Mouse (Mus musculus): ENCODE data around the gene Snai3. TPM values are rescaled to one million over a fixed set of nuclear protein-coding genes. Genes with fewer than 3 reads are reported as not detected.

Snai3 gene
- total RNA-seq, 2 experiments from 2014 or later = 5.7 to 14.7 TPM

DNA sequence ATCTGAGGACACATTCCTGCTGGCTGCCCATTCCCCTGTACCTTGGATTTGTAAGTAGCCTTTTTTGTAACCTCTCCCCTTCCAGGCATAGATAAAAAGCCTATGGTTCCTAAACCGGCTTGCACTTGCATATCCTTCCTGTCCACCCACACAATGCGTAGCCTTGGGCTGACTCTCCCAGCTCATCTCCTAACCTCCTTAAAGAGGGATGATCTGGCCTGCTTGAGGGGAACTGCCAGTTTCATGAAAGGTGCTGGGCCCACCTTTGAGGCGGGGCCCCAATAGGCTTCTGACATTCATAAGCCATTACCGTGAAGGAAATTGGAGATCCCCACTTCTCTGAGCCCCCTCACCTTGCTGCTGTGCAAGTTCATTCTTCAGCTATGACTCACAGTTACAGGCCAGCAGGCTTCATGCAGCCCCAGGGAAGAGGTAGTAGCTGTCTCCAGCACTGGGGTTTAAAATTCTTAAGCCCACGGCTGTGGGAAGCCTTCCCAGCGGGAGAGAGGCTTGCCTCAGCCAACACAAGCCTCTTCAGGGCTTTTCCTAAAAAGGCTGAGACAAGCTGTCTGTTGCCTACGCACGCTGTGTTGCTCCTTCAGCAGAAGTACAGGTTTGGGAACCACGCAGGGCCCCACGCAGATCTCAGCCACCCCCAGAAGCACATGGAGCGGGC, 1.1 kb upstream of the Snai3 start:
- DNase-seq (ENCODE audit: low spot score) = no peak

DNA sequence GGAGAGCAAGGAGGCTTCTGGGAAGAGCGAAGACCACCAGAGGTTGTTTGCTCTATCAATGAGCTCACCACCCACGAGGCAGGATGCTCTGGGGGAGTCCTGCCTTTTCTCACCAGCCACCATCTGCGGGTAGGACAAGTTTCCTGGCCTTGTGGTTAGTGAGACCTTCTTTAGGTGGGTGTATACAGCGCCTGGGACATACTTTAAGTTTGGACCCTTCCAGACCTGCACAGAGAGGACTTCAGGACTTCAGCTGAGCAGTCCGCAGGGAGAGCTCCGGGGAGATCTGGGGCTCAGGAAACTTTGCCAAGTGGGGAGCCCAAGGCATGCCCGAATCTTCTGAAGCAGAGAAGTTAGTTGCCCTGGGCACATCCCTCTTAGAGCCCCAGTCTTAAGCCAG, 543 bp downstream of the Snai3 start:
- DNase-seq (ENCODE audit: low spot score) = no peak

- DNase-seq (ENCODE audit: low spot score) = no peak
Measured at GRCm38 (mm10) chr8:122459218-122459900, 1.2 kb downstream of the Snai3 start.

GRCm38 (mm10) chr8:122457171-122457570, 3.4 kb downstream of the Snai3 start:
- DNase-seq (ENCODE audit: low spot score) = no peak

GRCm38 (mm10) chr8:122454409-122454808, 6.1 kb downstream of the Snai3 start:
- no peak for DNase-seq (ENCODE audit: low spot score)

DNA sequence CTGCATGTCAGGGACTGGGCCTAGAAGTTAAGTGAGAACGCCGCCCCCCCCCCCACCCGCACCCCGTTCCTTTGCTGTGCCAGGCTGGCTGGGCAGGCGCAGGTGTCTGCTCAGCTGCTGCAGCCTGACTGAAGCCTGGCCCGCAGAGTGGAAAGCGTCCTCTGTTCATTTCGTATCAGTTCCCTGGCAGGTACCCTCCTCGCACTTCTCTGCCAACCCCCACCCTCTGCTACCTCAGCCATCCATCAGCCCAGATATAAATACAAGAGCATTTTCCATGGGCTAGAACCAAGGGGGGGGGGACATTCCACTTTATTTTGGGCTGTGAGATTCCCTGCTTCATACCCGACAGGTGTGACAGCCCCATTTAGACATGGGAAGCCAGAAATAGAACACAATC, 8.4 kb downstream of the Snai3 start:
- peak; percentile 64 for DNase-seq (ENCODE audit: low spot score)

DNA sequence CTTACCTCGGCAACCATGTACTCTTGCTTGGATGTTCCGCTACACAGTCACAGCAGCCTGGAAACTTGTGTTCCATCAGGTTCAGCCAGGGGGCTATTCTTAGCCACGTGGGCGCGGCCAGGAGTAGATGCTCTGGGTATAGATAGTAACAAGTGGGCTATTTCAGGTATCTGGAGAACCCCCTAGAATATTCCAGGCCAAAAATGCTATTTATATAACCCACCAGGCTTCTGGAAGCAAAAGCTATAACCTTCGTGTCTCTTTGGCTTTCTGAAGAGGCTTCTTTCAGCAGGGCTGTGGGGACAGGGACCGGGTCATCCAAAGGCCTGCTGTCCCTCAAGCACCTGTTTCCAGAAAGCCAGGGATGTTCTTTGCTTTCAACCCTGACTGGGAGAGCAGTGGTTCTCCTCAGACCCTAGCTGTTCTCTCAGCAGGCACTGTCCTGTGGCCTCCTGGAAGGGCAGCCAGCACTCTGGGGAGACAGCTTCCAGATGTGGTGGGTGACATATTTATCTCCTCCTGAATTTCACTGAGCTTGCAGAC, 9.3 kb downstream of the Snai3 start:
- peak; percentile 82 for DNase-seq (ENCODE audit: low spot score)

- no peak for DNase-seq (ENCODE audit: low spot score)
Measured at GRCm38 (mm10) chr8:122445203-122445602, 15.3 kb downstream of the Snai3 start.

GRCm38 (mm10) chr8:122444058-122444748, 16.3 kb downstream of the Snai3 start:
- peak; percentile 88 for DNase-seq (ENCODE audit: low spot score)

- DNase-seq (ENCODE audit: low spot score) = peak; percentile 99
Measured at GRCm38 (mm10) chr8:122443262-122444006, 17.1 kb downstream of the Snai3 start, which contains the start of gene Mvd. Gene Mvd (minus strand): TSS chr8:122443422.

- DNase-seq (ENCODE audit: low spot score) = no peak
Measured at GRCm38 (mm10) chr8:122442781-122443180, 17.8 kb downstream of the Snai3 start.

- no peak for DNase-seq (ENCODE audit: low spot score)
Measured at GRCm38 (mm10) chr8:122442356-122442755, 18.2 kb downstream of the Snai3 start.

- DNase-seq (ENCODE audit: low spot score) = no peak
Measured at GRCm38 (mm10) chr8:122441326-122441725, 19.2 kb downstream of the Snai3 start.

DNA sequence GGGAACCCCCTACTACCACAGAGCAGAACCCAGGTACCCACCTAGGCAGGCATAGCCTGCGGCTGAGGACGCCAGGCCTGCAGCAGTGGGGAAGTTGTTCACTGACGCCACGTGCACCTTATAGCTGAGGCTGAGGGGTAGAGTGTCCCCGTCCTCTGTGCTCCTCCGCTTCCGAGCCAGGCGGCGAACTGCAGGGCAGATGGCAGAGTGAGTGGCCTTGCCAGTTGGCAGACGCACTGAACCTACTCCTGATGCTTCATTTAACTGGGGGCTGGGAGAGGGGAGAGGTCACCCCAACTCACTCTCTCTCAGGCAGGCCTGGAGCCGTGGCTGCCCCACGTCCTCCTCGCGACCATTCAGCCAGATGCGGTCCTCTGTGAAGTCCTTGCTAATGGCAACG, 21.2 kb downstream of the Snai3 start:
- DNase-seq (ENCODE audit: low spot score) = no peak

- no peak for DNase-seq (ENCODE audit: low spot score)
Measured at GRCm38 (mm10) chr8:122437708-122438331, 22.7 kb downstream of the Snai3 start.

- DNase-seq (ENCODE audit: low spot score) = no peak
Measured at GRCm38 (mm10) chr8:122436586-122437125, 23.9 kb downstream of the Snai3 start.

DNA sequence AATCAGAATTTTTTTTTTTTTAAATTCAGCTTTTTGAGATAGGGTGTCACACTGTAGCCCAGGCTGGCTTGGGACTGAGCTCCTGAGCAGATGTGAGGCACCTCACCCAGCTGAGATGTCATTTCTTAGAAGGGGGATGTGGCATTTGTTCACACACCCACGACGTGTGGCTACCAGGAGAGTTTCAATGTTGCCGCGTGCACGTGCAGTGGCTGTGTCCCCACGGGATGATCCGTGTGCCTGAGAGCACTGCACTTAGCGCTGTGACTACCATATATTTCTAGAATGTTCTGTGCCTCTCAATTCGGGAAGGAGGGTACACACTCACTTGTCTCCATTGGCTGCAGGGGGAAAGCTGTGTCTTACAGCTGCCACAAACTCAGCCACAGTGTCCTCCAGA, 24.4 kb downstream of the Snai3 start:
- no peak for DNase-seq (ENCODE audit: low spot score)

GRCm38 (mm10) chr8:122435375-122435774, 25.2 kb downstream of the Snai3 start:
- DNase-seq (ENCODE audit: low spot score) = no peak

- no peak for DNase-seq (ENCODE audit: low spot score)
Measured at GRCm38 (mm10) chr8:122433269-122433905, 27.1 kb downstream of the Snai3 start.

All from gastrocnemius, adult 18-20 months (tissue).